Mouse (Mus musculus): ENCODE data around the gene Zfp28. TPM values are rescaled to one million over a fixed set of nuclear protein-coding genes. Genes with fewer than 3 reads are reported as not detected.

Gene Zfp28
- polyA plus RNA-seq (2017; shearing (Covaris generic)), result 18.3 TPM

GRCm38 (mm10) chr7:6383044-6383455 is at the start of gene Zfp28:
Zfp28 (plus strand) TSS chr7:6383295.

GRCm38 (mm10) chr7:6343501-6344071 is 39.5 kb upstream of the Zfp28 start, which contains the start of gene Gm3854:
Gm3854 (plus strand) TSS chr7:6343759.

GRCm38 (mm10) chr7:6363047-6363488 is 20.0 kb upstream of the Zfp28 start, which contains the start of gene Zfp78:
Zfp78 (plus strand) TSS chr7:6363280.

DNA sequence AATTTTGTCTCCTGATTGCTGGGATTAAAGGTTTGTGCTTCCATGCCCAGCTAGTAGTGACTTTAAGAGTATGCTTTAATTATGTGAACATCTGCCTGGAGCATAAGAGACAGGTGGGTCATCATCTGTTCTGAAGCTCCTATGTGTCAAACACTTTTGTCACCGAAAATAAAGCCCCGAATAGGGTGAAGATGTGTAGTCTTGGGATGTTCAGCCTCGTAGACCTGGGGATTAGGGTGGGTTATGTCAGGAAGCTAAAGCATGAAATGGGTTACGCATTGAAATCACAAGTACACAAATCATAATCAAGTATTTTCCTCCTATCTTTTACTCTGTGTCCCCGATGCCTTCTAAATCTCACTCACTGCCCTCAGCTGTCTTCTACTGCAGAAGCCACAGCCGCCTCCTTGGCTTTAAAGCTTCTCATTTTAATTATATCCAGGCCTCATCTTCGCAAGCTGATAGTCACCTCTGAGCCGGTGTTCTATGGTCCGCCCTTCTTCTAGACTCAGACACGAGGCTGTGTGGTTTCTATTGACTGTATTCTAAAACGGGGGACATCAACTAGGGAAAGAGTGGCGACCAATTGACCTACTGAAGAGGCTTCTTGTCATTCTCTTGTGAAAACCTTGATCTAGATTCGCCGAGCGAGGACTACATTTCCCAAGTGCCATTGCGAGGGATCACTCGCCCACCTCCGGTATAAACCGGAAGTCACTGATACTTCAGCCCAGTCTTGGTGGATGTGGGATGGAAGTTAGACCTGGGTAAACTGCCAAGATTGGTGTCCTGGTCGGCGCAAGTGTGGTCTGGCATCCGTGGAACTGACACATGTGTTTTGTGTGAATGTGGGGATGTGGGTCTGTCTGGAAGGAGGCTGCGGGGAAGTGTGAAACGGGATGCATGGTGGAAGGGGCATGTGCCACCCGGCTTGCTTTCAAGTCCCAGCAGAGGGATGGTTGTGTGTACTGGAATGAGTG is 15.2 kb downstream of the Zfp28 start, which contains the start of gene Smim17:
TSS of gene Smim17 (plus strand) at position 720 of the 980 bp plus-strand sequence.

GRCm38 (mm10) chr7:6410043-6410442 is 26.9 kb downstream of the Zfp28 start, which contains the start of gene Gm20715:
Gm20715 (plus strand) TSS chr7:6410277.

DNA sequence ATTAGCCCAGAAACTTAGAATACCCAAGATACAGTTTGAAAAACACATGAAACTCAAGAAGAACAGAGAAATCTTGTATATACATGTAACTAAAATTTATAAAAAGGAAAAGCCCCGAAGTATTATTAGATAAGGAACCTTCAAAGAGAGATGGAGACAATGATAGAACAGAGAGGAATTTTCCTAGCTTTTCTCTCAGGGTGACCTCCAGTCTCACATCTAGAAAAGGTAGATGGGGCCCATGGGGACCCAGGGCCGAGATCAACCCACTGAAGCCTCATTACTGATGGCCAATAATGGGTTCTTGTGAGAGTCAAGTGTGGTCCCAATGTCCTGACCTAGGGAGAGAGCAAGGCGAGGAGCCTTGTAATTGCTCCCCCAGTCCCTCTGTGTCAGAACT is 55.3 kb downstream of the Zfp28 start, which contains the start of gene Olfr1344:
TSS of gene Olfr1344 (plus strand) at position 301 of the 400 bp plus-strand sequence.

Other genes with a start within 250 kb of the Zfp28 start
- gene Zfp787, start 227.3 kb upstream of the Zfp28 start, polyA plus RNA-seq (2017; shearing (Covaris generic)), result 30.4 TPM
- gene Zfp444, start 211.1 kb upstream of the Zfp28 start, polyA plus RNA-seq (2017; shearing (Covaris generic)), result 10.5 TPM
- gene Galp, start 186.2 kb upstream of the Zfp28 start, polyA plus RNA-seq (2017; shearing (Covaris generic)), result not detected
- not detected for gene Zscan5b, start 161.0 kb upstream of the Zfp28 start, polyA plus RNA-seq (2017; shearing (Covaris generic))
- gene Epp13, start 130.6 kb upstream of the Zfp28 start, polyA plus RNA-seq (2017; shearing (Covaris generic)), result not detected
- 8.0 TPM for gene Zfp667, start 96.7 kb upstream of the Zfp28 start, polyA plus RNA-seq (2017; shearing (Covaris generic))
- gene Zfp583, start 52.0 kb upstream of the Zfp28 start, polyA plus RNA-seq (2017; shearing (Covaris generic)), result 2.2 TPM
- 0.65 TPM for gene Gm3854, start 39.5 kb upstream of the Zfp28 start, polyA plus RNA-seq (2017; shearing (Covaris generic))
- 5.0 TPM for gene Zfp78, start 20.0 kb upstream of the Zfp28 start, polyA plus RNA-seq (2017; shearing (Covaris generic))
- gene Smim17, start 15.4 kb downstream of the Zfp28 start, polyA plus RNA-seq (2017; shearing (Covaris generic)), result not detected
- gene Gm20715, start 27.0 kb downstream of the Zfp28 start, polyA plus RNA-seq (2017; shearing (Covaris generic)), result not detected
- not detected for gene Olfr1344, start 55.4 kb downstream of the Zfp28 start, polyA plus RNA-seq (2017; shearing (Covaris generic))
- 0.04 TPM for gene Olfr1336, start 72.9 kb downstream of the Zfp28 start, polyA plus RNA-seq (2017; shearing (Covaris generic))
- not detected for gene Olfr1346, start 83.8 kb downstream of the Zfp28 start, polyA plus RNA-seq (2017; shearing (Covaris generic))
- gene Olfr5, start 103.6 kb downstream of the Zfp28 start, polyA plus RNA-seq (2017; shearing (Covaris generic)), result not detected
- gene Olfr1347, start 116.5 kb downstream of the Zfp28 start, polyA plus RNA-seq (2017; shearing (Covaris generic)), result not detected
- gene Olfr1348, start 125.5 kb downstream of the Zfp28 start, polyA plus RNA-seq (2017; shearing (Covaris generic)), result not detected
- gene Olfr1349, start 139.7 kb downstream of the Zfp28 start, polyA plus RNA-seq (2017; shearing (Covaris generic)), result not detected
- not detected for gene Olfr1350, start 181.5 kb downstream of the Zfp28 start, polyA plus RNA-seq (2017; shearing (Covaris generic))